Mouse (Mus musculus) forebrain, embryonic 14.5 days (tissue): ENCODE measurements at regions not wholly inside any gene's neighbourhood (a gene's known extent, or its start where the extent isn't known, plus 50 kb on each side); places are given as distances from the start of the nearest gene placed in this dataset.

Experiments used
- ATAC-seq: fragments of 200-750 bp; cut with Nextera tagmentation; 2 replicates; pipeline ENCODE4 v1.8.0; 2017; ENCODE audit warnings: mild to moderate bottlenecking, moderate library complexity
- DNase-seq: peaks from one replicate; pipeline ENCODE4 v3.0.0-alpha.2; 2015; ENCODE audit warnings: low spot score
- H3K27ac ChIP-seq: fragments of 300-500 bp; sonication (generic); 2 replicates; pipeline ENCODE4 v1.5.1; 2014; ENCODE audit warnings: low read depth, mild to moderate bottlenecking, control low read depth, low read length, moderate library complexity
- H3K27me3 ChIP-seq: fragments of 300-500 bp; sonication (generic); replicated peaks from 2 replicates; pipeline ENCODE4 v1.6.1; 2014; ENCODE audit warnings: low read length, control low read depth, mixed read lengths; ENCODE audit not compliant: control insufficient read depth, insufficient read depth
- H3K36me3 ChIP-seq: fragments of 300-500 bp; sonication (generic); 2 replicates; pipeline ENCODE4 v1.6.1; 2014; ENCODE audit warnings: low read length, control low read depth; ENCODE audit not compliant: control insufficient read depth, insufficient read depth
- H3K4me1 ChIP-seq: fragments of 300-500 bp; sonication (generic); 2 replicates; pipeline ENCODE4 v1.6.1; 2014; ENCODE audit warnings: antibody characterized with exemption, low read length, control low read depth; ENCODE audit not compliant: control insufficient read depth, insufficient read depth
- H3K4me2 ChIP-seq: fragments of 300-500 bp; sonication (generic); 2 replicates; pipeline ENCODE4 v1.6.1; 2014; ENCODE audit warnings: mild to moderate bottlenecking, control low read depth, low read length
- H3K4me3 ChIP-seq: fragments of 300-500 bp; sonication (generic); 2 replicates; pipeline ENCODE4 v1.5.1; 2014; ENCODE audit warnings: low read depth, low read length, control low read depth
- H3K9ac ChIP-seq: fragments of 300-500 bp; sonication (generic); 2 replicates; pipeline ENCODE4 v1.6.1; 2014; ENCODE audit warnings: mild to moderate bottlenecking, low read length, control low read depth, moderate library complexity
- H3K9me3 ChIP-seq: fragments of 300-500 bp; sonication (generic); replicated peaks from 2 replicates; pipeline ENCODE4 v1.6.1; 2016; ENCODE audit warnings: low read length, control low read depth, mixed read lengths; ENCODE audit not compliant: control insufficient read depth
- whole genome bisulfite sequencing: fragments of 180-500 bp; shearing (Covaris S2); extraction: QIAGEN DNeasy Blood & Tissue Kit; methylation state at CpG from one replicate; pipeline ENCODE4 v1.1.7; 2014; 5-methylcytosine and 5-hydroxymethylcytosine counted together

GRCm38 (mm10) chr13:97448123-97448522, 207.2 kb downstream of the Enc1 start:
- no peak for DNase-seq
- H3K9ac ChIP-seq: no peak overlapping the region
- no peak overlapping the region for H3K27ac ChIP-seq

GRCm38 (mm10) chr13:97443731-97444428, 203.0 kb downstream of the Enc1 start:
- Histone ChIP-seq H3K4me3 (no peak overlapping the region), H3K4me2 (no peak overlapping the region), H3K9me3 (no peaks in the 10 kb centered on the region), H3K36me3 (no peaks in the 10 kb centered on the region), H3K4me1 (peaks cover 25% of the 10 kb centered on the region), H3K9ac (no peak overlapping the region), H3K27ac (no peak overlapping the region), H3K27me3 (no peaks in the 10 kb centered on the region)
- DNase-seq (no peak), ATAC-seq (no peak)
- 90% methylated on average over 14 of the region's 14 CpGs for WGBS

More at GRCm38 (mm10) chr13:97448123-97448522, 207.2 kb downstream of the Enc1 start:
- Histone ChIP-seq H3K4me3 (no peak overlapping the region), H3K9me3 (no peaks in the 10 kb centered on the region), H3K4me1 (no peaks in the 10 kb centered on the region), H3K27me3 (no peaks in the 10 kb centered on the region), H3K4me2 (no peak overlapping the region), H3K36me3 (no peaks in the 10 kb centered on the region)
- 72% methylated on average over 1 of the region's 1 CpGs for WGBS
- ATAC-seq: no peak

GRCm38 (mm10) chr13:97442806-97443205, 201.9 kb downstream of the Enc1 start:
- Histone ChIP-seq H3K4me1 (peaks cover 36% of the 10 kb centered on the region), H3K27me3 (no peaks in the 10 kb centered on the region), H3K9ac (no peak overlapping the region), H3K4me3 (no peak overlapping the region), H3K36me3 (no peaks in the 10 kb centered on the region), H3K9me3 (no peaks in the 10 kb centered on the region), H3K4me2 (no peak overlapping the region), H3K27ac (no peak overlapping the region)
- no peak for DNase-seq
- WGBS: 91% methylated on average over 1 of the region's 1 CpGs
- ATAC-seq: no peak

- Histone ChIP-seq H3K27me3 (no peaks in the 10 kb centered on the region), H3K4me3 (no peak overlapping the region), H3K27ac (peak overlapping the region; percentile 29; the same call in 1 of the 2 replicates), H3K36me3 (no peaks in the 10 kb centered on the region), H3K9me3 (no peaks in the 10 kb centered on the region), H3K9ac (peak overlapping the region; percentile 14; the same call in 1 of the 2 replicates), H3K4me1 (peaks cover 40% of the 10 kb centered on the region), H3K4me2 (no peak overlapping the region)
- no peak for ATAC-seq
- peak; percentile 24 for DNase-seq
- WGBS: 28% methylated on average over 10 of the region's 10 CpGs
These were observed 201.4 kb downstream of the Enc1 start for GRCm38 (mm10) chr13:97442283-97442682.

- Histone ChIP-seq H3K36me3 (no peaks in the 10 kb centered on the region), H3K27ac (no peak overlapping the region), H3K4me1 (peaks cover 44% of the 10 kb centered on the region), H3K9me3 (no peaks in the 10 kb centered on the region), H3K4me3 (no peak overlapping the region), H3K4me2 (no peak overlapping the region), H3K9ac (no peak overlapping the region), H3K27me3 (no peaks in the 10 kb centered on the region)
- DNase-seq (no peak), ATAC-seq (no peak)
- WGBS: 45% methylated on average over 2 of the region's 2 CpGs
These were observed 200.9 kb downstream of the Enc1 start for GRCm38 (mm10) chr13:97441803-97442202.

- Histone ChIP-seq H3K4me3 (no peak overlapping the region), H3K9me3 (no peaks in the 10 kb centered on the region), H3K4me2 (peak overlapping the region; percentile 32), H3K27me3 (no peaks in the 10 kb centered on the region), H3K27ac (peak overlapping the region; percentile 49), H3K4me1 (peaks cover 67% of the 10 kb centered on the region), H3K9ac (peak overlapping the region; percentile 4; the same call in 1 of the 2 replicates), H3K36me3 (no peaks in the 10 kb centered on the region)
- DNase-seq (peak; percentile 82), ATAC-seq (peak; percentile 60)
- 3% methylated on average over 16 of the region's 16 CpGs for WGBS
These were observed 198.5 kb downstream of the Enc1 start for GRCm38 (mm10) chr13:97439216-97439979.

GRCm38 (mm10) chr13:97438692-97439091, 197.8 kb downstream of the Enc1 start:
- peak overlapping the region; percentile 36; the same call in 1 of the 2 replicates for H3K9ac ChIP-seq
- peak overlapping the region; percentile 32 for H3K4me2 ChIP-seq
- H3K36me3 ChIP-seq: no peaks in the 10 kb centered on the region
- no peaks in the 10 kb centered on the region for H3K9me3 ChIP-seq
- peaks cover 71% of the 10 kb centered on the region for H3K4me1 ChIP-seq
- H3K27ac ChIP-seq: peak overlapping the region; percentile 49
- ATAC-seq (peak; percentile 30; the same call in 1 of the 2 replicates), DNase-seq (peak; percentile 59)
- H3K4me3 ChIP-seq: no peak overlapping the region
- H3K27me3 ChIP-seq: no peaks in the 10 kb centered on the region
- WGBS: 20% methylated on average over 12 of the region's 12 CpGs

GRCm38 (mm10) chr13:97438277-97438676, 197.4 kb downstream of the Enc1 start:
- ATAC-seq: no peak
- Histone ChIP-seq H3K4me3 (no peak overlapping the region), H3K9ac (peak overlapping the region; percentile 36; the same call in 1 of the 2 replicates), H3K27ac (peak overlapping the region; percentile 49), H3K4me2 (no peak overlapping the region), H3K27me3 (no peaks in the 10 kb centered on the region), H3K4me1 (peaks cover 71% of the 10 kb centered on the region), H3K9me3 (no peaks in the 10 kb centered on the region), H3K36me3 (no peaks in the 10 kb centered on the region)
- WGBS: 95% methylated on average over 3 of the region's 3 CpGs
- DNase-seq: no peak
